Mouse (Mus musculus) limb, embryonic 14.5 days (tissue): ENCODE data around the gene Abhd2. TPM values are rescaled to one million over a fixed set of nuclear protein-coding genes. Genes with fewer than 3 reads are reported as not detected.

Experiments used
- ATAC-seq: fragments of 200-750 bp; cut with Nextera tagmentation; 2 replicates; pipeline ENCODE4 v1.8.0; 2017; ENCODE audit warnings: low read depth, moderate number of reproducible peaks, moderate TSS enrichment; ENCODE audit not compliant: low FRiP score
- DNase-seq: peaks from one replicate; pipeline ENCODE4 v3.0.0-alpha.2; 2015; ENCODE audit warnings: low spot score
- H3K27ac ChIP-seq: fragments of 300-500 bp; sonication (generic); replicated peaks from 2 replicates; pipeline ENCODE4 v1.5.1; 2014; ENCODE audit warnings: low read depth, mild to moderate bottlenecking, low read length, moderate library complexity, mixed read lengths
- H3K27me3 ChIP-seq: fragments of 300-500 bp; sonication (generic); 2 replicates; pipeline ENCODE4 v1.6.1; 2014; ENCODE audit warnings: low read length, mixed read lengths; ENCODE audit not compliant: control insufficient read depth, insufficient read depth
- H3K36me3 ChIP-seq: fragments of 300-500 bp; sonication (generic); 2 replicates; pipeline ENCODE4 v1.6.1; 2014; ENCODE audit warnings: mild to moderate bottlenecking, low read length, moderate library complexity, mixed read lengths; ENCODE audit not compliant: control insufficient read depth, insufficient read depth
- H3K4me1 ChIP-seq: fragments of 300-500 bp; sonication (generic); 2 replicates; pipeline ENCODE4 v1.6.1; 2014; ENCODE audit warnings: antibody characterized with exemption, low read length, mixed read lengths; ENCODE audit not compliant: control insufficient read depth, insufficient read depth
- H3K4me2 ChIP-seq: fragments of 300-500 bp; sonication (generic); replicated peaks from 2 replicates; pipeline ENCODE4 v1.6.1; 2014; ENCODE audit warnings: low read depth, mild to moderate bottlenecking, low read length, moderate library complexity; ENCODE audit not compliant: severe bottlenecking
- H3K4me3 ChIP-seq: fragments of 300-500 bp; sonication (generic); replicated peaks from 2 replicates; pipeline ENCODE4 v1.5.1; 2014; ENCODE audit warnings: low read length
- H3K9ac ChIP-seq: fragments of 300-500 bp; sonication (generic); 2 replicates; pipeline ENCODE4 v1.6.1; 2014; ENCODE audit warnings: mild to moderate bottlenecking, low read depth, low read length, moderate library complexity; ENCODE audit not compliant: severe bottlenecking
- H3K9me3 ChIP-seq: fragments of 300-500 bp; sonication (generic); 2 replicates; pipeline ENCODE4 v1.6.1; 2016; ENCODE audit warnings: low read length; ENCODE audit not compliant: control insufficient read depth
- POLR2A ChIP-seq: fragments of 200-500 bp; IDR thresholded peaks from 2 replicates; pipeline ENCODE4 v1.8.0; 2012; ENCODE audit warnings: inconsistent platforms, mild to moderate bottlenecking, moderate library complexity, borderline replicate concordance; ENCODE audit not compliant: insufficient read depth, insufficient read length; ENCODE audit errors: extremely low read depth
- WGBS: fragments of 180-500 bp; shearing (Covaris S2); extraction: QIAGEN DNeasy Blood & Tissue Kit; methylation state at CpG from one replicate; pipeline ENCODE4 v1.1.7; 2014; 5-methylcytosine and 5-hydroxymethylcytosine counted together
- polyA plus RNA-seq, 2 experiments: library from polyadenylated mRNA; depleted of rRNA in 1 of 2; stranded (reverse) in 1 of 2; unstranded in 1 of 2; fragments of >200 nt; fragmentation: Nextera tagmentation in 1 of 2; extraction: Ambion mirVana in 1 of 2; gene quantifications; 2 replicates each; pipeline versions ENCODE4 v1.2.1 to v1.2.3; 2012 to 2014

The Abhd2 gene
- polyA plus RNA-seq, 2 experiments: 7.8 to 10.9 TPM

DNA sequence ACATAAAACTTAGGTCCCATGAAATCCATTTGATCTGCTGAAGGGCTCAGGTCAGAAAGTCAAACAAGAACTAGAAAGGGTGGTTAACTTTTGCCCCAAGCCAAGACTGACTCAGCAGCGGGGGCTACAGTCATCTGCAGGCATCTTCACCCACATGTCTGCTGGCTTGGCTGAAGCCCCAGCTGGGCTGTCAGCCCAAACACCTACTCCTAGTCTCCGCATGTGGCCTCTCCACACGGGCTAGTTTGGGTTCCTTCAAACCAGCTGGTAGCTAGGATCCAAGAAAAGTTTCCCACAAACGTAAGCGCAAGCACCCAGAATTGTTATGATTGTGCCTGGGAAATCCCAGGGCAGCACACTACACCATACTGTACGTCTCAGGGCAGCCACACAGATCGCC lies 17.6 kb upstream of the Abhd2 start:
- DNase-seq (no peak), ATAC-seq (no peak)
- Histone ChIP-seq H3K36me3 (no peaks in the 10 kb centered on the region), H3K9me3 (no peaks in the 10 kb centered on the region), H3K27me3 (no peaks in the 10 kb centered on the region), H3K4me2 (no peak overlapping the region), H3K4me3 (no peak overlapping the region), H3K27ac (no peak overlapping the region), H3K9ac (no peak overlapping the region), H3K4me1 (no peaks in the 10 kb centered on the region)
- WGBS: 79% methylated on average over 7 of the region's 7 CpGs
- no peak for TF ChIP-seq POLR2A

DNA sequence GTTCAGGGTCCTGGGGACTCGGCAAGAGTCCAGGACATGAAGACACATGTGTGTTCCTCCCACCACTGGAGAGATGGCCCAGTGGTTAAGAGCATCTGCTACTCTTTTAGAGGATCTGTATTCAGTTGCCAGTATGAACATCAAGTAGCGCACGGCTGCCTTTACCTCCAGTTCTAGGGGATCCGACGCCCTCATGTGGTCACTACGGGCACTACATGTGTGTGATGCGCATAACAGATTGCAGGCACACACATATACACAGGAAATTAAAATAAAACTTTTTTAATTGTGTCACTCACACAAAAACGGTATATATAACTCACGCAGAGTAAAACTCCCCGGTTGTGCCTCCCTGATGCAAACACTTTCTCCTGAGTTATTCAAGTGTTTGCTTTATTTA lies 17.2 kb upstream of the Abhd2 start:
- Histone ChIP-seq H3K27me3 (no peaks in the 10 kb centered on the region), H3K27ac (no peak overlapping the region), H3K4me3 (no peak overlapping the region), H3K36me3 (no peaks in the 10 kb centered on the region), H3K4me2 (no peak overlapping the region), H3K9me3 (no peaks in the 10 kb centered on the region), H3K4me1 (no peaks in the 10 kb centered on the region), H3K9ac (no peak overlapping the region)
- TF ChIP-seq POLR2A: no peak
- no peak for ATAC-seq
- no peak for DNase-seq
- 83% methylated on average over 10 of the region's 10 CpGs for WGBS

DNA sequence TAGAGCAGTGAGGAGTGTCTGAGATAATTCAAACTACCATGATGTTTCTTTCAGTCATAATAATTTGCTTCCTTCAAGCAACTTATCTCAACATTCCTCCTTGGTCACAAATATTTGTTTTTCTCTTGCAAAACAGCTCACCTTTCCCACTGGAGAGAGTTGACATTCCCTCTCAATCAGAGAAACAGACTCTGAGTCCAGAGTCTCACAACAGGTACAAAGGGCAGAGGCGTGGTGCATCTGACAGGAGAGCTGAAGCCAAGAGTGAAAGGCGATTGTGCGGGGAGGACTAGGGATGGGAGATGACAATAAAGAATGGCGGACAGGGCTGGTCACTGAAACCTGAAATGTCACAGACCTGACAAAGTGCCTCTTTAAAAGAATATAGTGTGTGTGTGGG lies 16.3 kb upstream of the Abhd2 start:
- 91% methylated on average over 4 of the region's 4 CpGs for WGBS
- H3K36me3 ChIP-seq: no peaks in the 10 kb centered on the region
- no peaks in the 10 kb centered on the region for H3K4me1 ChIP-seq
- no peak overlapping the region for H3K4me3 ChIP-seq
- H3K4me2 ChIP-seq: no peak overlapping the region
- no peaks in the 10 kb centered on the region for H3K27me3 ChIP-seq
- DNase-seq (no peak), ATAC-seq (no peak)
- H3K9ac ChIP-seq: no peak overlapping the region
- H3K9me3 ChIP-seq: no peaks in the 10 kb centered on the region
- H3K27ac ChIP-seq: no peak overlapping the region
- no peak for TF ChIP-seq POLR2A

DNA sequence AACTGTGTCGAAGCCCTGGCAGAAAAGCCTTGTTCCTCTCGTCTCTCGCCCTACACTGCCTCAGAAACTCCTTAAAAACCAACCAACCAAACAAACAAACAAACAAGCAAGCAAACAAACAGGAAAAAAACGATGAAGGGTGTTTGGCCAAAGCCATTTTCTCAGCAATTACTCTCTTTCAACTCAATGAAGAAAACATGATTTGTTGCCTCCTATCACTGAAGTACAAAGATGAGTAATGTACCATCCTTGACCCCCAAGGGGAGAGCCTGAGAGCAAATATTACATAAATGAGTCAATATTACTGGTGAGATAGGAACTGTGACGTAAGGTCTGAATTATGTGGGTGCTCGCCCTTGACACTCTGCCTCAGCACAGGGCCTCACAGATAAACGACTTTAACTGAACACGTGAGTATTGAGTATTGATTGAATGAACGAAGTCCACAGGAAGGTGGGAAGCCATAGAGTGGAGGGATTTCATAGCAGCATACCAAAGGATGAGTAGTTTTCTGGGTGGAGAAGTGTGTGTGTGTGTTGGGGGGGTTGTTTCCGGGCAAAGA lies 13.9 kb upstream of the Abhd2 start:
- Histone ChIP-seq H3K27me3 (no peaks in the 10 kb centered on the region), H3K9me3 (no peaks in the 10 kb centered on the region), H3K27ac (no peak overlapping the region), H3K36me3 (no peaks in the 10 kb centered on the region), H3K9ac (no peak overlapping the region), H3K4me2 (no peak overlapping the region), H3K4me3 (no peak overlapping the region), H3K4me1 (no peaks in the 10 kb centered on the region)
- ATAC-seq (no peak), DNase-seq (no peak)
- TF ChIP-seq POLR2A: no peak
- WGBS: 87% methylated on average over 10 of the region's 10 CpGs

DNA sequence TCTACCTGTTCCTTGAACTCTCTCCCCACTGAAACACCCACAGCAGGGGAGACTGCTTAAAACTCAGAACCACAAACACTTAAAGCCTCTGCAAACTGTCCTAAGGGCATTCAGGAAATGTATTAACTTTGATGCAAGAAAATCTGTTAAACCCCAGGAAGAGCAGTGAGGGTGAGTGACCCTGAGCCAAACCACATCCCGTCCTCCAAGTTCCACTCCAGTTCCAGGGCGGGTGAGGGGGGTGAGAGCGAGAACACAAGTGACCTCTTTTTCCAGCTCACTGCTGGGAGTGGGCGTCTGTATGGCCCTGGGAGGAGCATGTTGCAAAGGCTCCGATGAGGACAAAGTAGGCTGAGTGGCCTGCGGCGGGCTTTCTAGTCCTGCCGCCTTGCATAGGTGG lies 10.5 kb upstream of the Abhd2 start:
- 69% methylated on average over 8 of the region's 8 CpGs for WGBS
- H3K4me1 ChIP-seq: no peaks in the 10 kb centered on the region
- ATAC-seq: no peak; the same call in 1 of the 2 replicates

DNA sequence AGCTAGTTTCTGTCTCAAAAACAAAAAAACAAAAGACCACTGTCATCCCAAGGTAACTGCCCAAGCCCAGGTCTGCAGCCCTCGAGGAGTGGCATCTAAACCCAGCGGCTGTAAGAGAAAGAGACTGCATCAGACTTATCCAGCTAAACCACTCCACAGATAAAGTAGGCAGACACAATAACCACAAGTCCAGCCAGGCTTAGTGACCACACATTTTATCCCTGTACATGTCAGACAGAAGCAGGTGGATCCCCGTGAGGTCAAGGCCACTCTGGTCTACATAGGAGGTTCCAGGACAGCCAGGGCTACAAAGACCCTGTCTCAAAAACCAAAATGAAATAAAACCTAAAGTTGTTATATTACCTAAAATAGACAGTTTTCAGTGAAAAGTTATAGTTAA lies 9.2 kb upstream of the Abhd2 start:
- no peaks in the 10 kb centered on the region for H3K36me3 ChIP-seq
- no peak for ATAC-seq
- TF ChIP-seq POLR2A: no peak
- 82% methylated on average over 3 of the region's 3 CpGs for WGBS
- H3K9ac ChIP-seq: no peak overlapping the region
- no peak overlapping the region for H3K27ac ChIP-seq
- H3K27me3 ChIP-seq: no peaks in the 10 kb centered on the region
- no peak overlapping the region for H3K4me2 ChIP-seq
- DNase-seq: no peak
- no peaks in the 10 kb centered on the region for H3K4me1 ChIP-seq
- no peak overlapping the region for H3K4me3 ChIP-seq
- H3K9me3 ChIP-seq: no peaks in the 10 kb centered on the region

More for the DNA sequence above, 10.5 kb upstream of the Abhd2 start:
- Histone ChIP-seq H3K4me2 (no peak overlapping the region), H3K9ac (no peak overlapping the region), H3K4me3 (no peak overlapping the region), H3K9me3 (no peaks in the 10 kb centered on the region), H3K36me3 (no peaks in the 10 kb centered on the region), H3K27ac (no peak overlapping the region), H3K27me3 (no peaks in the 10 kb centered on the region)
- TF ChIP-seq POLR2A: no peak
- no peak for DNase-seq
